Mouse (Mus musculus) ZHBTc4 (cell line): ENCODE measurements at regions not wholly inside any gene's neighbourhood (a gene's known extent, or its start where the extent isn't known, plus 50 kb on each side); places are given as distances from the start of the nearest gene placed in this dataset.
"Not testable (repeated sequence)": the region's sequence is repeated elsewhere in the genome, so short reads cannot be mapped to it uniquely, and the experiment has no call there.

ENCODE experiments used
- DNase-seq: peaks from one replicate; pipeline ENCODE4 v3.0.0-alpha.2; 2011; ENCODE audit warnings: low read depth, low spot score

DNA sequence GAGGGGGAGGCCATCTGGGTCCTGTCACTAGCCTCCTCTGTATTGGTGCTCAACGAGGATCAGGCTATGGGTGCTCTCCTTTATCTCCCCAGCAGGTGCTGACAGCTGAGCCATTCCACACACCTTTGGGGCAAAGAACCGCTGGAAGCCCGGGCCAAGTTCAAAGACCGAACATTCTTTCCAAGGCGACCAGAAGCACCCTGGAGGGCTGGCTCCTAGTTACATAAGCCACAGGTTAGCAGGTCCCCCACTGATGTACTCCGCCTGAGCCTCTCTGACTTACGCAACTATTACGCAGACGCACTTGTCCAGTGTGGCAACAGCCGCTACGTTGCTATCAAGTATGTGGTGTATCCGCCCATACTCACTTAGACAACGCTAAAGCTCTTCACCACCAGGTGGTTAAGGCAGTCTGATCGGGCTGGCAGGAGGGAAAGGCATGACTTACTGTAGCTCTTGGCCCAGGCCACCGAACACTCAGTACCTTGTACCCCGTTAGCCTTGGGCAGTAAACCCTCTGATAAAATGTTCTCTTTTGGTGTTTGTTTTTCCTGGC is 69.2 kb downstream of the Gm33543 start:
- DNase-seq = peak; percentile 80

DNA sequence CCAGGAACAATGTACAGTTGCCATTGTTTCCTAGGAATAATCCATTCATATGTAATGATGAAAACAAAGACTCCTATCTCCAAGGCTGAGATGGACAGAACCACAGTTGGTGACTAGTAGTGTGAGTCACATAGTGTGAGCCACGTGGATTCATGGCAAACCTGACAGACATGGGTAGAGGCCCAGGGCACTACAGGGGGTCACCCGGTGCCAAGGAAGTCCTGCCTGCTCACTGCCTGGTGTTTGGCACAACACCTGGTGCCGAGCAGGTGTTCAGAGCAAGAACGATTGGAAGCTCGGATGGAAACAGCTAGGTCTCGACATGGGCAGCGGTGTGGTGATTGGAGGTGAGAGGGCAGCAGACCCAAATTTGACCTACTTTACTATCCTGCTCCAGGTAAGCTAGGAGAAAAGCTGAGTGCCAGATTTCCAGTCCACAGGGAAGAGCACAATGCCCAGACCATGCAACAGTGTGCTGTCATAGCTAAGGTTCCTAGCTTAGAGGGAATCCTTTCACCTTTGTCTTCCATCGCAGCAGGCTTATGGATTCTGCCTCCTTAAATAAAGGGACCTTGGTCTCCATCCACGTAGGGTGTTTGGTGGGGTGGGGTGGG is 69.8 kb downstream of the Gm33543 start:
- DNase-seq = no peak

DNA sequence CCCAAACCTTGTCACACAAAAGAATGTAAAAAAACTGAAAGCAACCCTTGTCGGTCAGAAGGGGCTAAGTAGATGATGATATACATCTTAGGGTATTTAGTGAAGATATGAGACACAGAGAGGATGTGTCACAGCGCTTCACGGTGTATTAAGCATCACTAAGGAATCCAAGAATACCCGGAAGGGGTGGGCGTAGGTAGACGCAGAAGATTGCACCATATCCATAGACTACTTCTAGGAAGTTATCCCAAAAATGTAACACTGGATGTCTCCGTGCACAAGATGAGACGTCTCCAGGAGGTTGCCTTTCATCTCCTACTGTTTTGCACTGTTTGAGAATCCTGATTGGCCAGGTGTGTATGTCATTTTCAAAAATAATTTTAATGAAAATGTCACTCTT is 73.8 kb downstream of the Gm33543 start:
- DNase-seq = no peak

DNA sequence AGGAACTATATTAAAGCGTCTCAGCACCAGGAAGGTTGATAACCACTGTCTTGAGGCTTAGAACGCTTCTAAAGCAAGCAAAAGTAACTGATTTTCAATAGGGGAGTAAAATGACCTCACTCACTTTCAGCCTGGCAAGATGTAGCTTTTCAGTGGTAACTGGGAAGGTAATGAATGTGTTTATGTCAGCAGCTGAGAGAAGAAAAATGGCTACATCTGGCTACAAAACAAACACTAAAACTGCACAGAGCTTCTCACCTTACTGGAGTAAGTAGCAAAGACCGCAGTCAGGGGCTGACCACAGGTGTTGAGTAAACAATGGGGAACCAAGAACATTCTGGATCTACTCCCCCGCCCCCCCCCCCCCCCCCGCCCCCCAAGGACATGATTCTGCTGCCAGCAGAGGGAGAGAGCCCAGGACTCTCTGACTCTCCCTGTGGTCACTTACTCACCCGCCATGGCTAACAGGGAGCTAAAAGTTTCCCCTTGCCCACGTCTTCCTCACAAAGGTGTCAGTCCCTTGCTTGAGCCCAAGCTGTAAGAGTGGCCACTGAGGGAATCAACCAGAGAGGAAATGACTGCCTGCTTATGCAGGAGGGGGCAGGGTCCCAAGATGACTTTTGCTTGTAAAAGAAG is 75.1 kb downstream of the Gm33543 start:
- DNase-seq = no peak

DNA sequence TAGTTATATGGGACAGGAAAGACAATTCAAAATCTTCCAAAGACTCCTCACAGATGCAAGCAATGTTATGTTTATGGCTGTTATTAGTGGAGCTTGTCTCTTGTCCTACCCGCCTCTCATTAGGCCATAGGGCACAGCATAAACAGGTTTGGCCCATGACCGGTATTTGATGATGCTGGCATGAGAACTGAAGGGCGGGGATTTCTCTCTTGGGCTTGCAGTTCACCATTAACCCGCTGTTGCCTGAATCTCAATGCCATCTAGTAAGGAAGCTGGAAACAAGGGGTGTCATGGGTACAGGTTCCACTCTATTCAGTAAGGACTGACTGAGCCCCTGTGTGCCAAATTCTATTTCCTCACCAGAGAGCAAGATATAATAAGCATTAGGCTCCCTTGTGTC is 78.6 kb downstream of the Gm33543 start:
- no peak for DNase-seq

DNA sequence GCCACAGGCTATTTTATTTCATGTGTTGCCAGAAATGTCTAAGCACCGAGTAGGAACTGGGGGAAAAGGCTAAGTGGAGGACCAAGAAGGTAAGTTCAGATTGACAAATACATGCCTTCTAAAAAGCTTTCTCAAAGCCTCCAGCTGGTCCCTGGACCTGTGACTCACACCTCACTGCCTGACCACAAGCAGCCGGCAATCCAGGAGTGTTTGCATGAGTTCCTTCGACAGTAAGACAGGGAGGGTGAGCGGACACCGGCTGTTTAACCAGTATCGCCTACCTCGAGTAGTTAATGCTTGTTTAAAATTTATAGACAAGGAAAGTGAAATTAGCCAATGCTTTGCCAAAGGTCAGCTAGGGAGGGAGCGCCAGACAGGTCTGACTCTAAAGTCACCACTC is 80.1 kb downstream of the Gm33543 start:
- DNase-seq = no peak

DNA sequence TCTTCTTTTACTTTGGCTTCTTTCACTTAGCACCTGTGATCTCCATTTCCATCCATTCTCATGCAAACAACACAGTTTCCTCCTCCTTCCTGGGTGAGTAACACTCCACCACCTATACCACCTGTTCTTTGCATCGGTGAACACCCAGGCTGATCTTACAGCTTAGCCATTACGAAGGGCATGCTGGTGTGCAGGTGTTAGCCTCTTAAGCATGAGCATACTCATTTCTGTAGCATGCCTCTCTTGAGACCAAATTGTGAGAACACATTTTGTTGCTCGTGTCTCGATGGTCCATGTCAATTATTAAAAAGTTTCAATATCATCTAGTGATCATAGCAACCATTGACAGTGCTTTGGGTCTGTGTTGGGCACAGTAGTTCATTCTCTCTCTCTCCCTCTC is 80.8 kb downstream of the Gm33543 start:
- DNase-seq = peak; percentile 26

DNA sequence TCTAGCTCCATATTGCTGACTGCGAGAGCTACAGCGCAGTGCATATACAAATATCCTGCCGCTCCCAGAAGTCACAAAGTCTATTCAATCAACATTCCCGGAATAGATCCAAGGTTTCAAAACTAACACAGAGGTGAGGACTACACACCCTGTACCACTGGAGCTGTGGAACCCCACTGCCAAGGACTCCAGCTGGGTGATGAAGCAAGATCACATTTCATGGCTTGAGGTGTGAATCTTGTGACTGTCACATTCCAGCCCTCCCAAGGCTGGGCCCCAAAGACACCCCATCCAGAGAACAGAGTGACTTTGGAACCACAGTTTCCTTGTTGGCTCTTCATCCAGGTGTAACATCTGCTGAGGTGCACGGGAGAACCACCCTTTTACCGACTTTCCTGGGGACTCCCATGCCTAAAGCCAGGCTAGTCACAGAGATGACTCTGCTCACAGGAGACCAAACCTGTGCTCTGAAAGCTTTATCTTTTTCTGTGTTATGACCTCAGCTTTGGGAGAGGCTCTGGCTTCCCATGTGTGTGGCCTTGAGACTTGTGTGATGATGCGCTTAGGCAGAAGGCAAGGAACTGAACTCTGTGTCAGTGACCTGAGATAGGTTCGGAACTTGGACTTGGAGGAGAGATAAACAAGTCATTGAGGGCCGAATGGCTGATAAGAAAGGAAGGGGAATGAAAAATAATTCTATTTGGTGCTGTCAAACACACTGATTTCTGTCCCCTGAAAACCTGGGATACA is 82.4 kb downstream of the Gm33543 start:
- DNase-seq = peak; percentile 34

DNA sequence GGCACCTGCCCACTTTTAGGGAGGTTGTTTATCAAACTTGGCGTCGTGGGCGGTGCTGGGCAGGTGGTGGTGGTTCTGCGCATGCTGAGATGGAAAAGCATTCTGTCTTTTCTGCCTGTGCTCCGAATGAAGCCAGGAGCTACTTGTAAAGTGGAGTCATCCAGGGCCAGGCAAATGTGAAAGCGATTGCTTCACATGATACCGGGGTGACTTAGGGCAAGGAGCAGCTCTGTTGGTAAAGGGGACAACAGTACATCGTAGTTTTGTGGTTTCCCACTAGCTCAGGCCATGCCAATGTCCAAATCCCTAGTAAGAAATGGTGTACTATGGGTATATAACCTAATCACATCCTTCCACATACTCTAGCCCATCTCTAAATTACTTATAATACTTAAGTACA is 84.5 kb downstream of the Gm33543 start:
- no peak for DNase-seq

DNA sequence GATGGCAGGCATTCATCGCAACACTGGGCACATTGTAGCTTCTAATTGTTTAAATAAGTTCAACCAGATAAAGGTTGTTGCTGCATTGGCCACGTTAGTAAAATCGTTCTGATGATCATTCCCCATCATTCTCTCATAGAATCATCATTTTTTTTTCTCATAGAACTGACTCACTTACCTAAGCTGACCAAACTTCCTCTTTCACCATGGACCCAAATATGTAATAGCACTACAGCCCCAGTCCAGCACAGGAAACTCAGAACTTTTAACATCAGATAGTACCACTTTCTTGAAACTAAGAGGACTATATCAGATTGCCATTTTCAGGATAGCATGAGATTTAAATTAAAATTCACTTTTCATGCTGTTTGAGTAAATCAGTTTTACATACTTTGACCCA is 82.2 kb upstream of the Anapc15-ps start:
- DNase-seq = no peak

DNA sequence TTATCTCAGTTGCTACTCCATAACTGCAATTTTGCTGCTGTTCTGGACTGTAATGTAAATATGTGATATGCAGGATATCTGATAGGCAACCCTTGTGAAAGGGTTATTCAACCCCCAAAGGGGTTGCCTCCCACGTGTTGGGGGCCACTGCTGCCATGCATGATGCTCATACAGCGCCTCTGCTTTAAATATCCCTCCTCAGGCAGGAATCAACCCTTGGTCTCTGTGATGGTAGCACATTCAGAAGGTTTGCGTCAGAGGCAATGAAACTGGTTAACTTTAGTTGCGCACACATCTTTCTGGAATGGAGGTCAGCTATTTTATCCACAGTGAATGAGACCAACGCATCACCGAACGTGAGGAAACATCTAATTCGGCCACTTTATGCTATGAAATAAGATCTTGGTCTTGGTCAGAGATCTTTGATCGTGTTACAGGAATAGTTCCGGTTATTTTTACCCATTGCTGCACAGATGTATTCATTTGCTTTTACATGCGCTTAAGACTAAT is 80.2 kb upstream of the Anapc15-ps start:
- no peak for DNase-seq

DNA sequence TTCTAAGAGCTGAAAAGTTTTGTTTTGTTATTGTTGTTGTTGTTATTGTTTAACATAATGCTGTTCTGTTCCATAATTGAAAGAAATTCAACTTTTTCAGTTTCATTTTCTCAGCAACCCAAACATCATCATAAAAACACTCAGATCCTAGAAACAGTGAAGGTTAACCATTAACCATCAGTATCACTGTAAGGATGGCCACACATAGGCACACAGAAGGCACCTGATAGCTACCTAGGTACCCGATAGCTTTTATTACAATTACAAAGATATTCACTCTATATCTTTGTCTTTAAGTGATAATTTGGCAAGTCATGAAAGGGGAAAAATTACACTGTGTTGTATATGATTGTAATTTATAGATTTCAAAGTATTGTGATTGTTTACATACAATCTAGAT is 75.1 kb upstream of the Anapc15-ps start:
- no peak for DNase-seq

DNA sequence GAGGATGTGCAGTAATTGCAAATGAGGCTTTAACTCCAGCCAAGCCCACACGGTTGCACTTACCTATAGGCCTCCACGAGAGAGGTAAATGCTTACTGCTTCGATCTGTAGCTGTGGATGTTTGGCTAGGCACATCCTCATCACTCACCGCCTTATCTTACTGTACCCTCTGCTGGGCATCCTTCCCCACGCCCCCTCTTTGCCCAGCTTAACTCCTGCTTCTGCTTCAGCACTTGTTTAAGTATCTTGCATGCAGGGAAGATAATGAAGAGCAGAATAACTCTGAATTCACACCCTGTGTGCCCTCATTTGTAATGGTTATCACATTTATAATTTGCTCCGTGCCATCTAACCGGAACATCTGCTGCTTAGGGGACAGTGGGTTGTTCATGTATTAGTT is 74.7 kb upstream of the Anapc15-ps start:
- DNase-seq = no peak

DNA sequence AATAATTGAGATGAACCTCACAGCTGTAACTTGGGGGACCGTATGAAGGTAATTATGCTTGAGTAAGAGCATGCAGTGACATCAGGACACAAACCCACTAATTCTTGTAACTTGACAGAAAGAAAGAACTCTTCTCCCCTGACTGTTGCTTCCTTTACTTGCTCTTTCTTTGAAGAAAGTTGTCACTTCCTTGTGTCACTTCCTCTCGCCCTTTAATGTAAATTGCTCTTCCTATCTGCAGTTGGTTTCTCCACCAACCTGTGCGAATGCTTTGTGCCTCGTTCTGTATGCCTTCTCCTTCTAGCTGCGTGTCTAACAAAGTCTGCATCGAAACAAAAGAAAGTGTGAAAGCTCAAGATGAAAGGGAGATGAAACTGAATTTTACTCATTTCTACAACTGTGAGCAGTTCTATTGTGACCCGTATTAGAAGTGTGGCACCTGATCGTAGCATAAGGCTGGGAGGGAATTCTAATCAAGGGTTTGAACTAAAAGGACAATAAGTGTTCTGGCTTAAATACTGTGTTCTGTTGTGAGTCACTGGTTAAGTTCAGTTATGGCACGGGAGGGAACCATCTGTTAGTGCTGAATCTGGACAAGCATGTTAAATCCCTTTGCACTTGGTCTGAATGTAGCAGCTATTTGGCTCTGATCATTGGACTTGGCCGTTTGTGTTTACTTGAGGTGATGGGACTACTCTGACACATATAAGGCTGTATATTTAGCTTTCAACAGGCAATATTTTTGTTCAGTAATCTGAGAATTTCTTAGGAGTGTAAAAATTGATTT is 72.8 kb upstream of the Anapc15-ps start:
- DNase-seq = no peak

DNA sequence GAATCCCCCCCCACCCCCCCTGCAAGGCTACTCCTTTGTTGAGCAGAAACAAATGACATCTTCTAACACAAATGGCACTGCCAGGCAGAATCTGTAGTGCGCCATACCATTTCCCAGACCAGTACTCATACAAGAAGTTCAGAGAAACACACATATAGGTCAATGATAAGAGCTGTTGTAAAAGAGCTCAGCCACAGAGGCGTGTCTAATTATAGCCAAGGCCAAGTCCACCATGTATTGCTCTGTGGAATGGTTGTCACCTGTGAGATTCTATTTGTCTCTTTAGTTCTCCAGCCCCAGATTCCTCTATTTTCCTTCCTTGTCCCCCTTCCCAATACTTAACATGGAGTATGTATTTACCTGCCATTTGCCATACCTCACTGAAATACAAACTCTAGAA is 72.0 kb upstream of the Anapc15-ps start:
- DNase-seq = no peak

DNA sequence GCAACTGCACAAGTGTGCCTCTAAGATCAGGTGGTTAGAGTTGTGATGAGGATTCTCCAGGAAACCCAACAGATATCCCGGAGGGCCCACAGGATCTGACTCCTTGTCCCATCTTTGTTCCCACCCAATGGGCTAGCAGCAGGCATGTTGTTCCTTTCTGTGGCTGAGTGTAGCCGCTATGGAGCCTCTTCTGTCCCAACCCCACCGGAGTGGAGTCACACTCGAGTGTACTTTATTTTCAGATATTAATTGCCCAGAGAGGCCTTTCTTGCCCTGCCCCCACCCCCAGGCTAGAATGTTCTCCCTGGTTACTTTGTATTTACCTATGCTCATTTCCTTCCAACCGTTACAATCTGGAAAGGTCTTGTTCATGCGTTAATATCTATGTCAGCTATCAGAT is 70.4 kb upstream of the Anapc15-ps start:
- DNase-seq = no peak

DNA sequence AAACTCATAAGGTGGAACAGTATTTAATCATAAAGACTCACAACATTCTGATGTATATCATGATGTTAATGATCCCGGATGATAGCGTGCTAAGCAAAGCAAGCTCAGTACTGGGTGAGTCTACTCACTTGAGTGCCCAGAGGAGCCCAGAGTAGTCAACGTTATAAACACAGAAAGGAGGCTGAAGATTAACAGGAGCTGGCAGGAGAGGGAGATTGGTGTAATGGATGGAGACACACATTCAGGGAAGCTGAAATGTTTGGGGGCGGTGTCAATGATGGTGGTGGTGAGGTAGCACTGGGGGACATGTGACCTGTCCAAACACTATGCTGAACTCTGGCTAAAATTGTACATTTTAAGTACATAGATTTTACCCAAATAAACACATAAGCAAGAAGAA is 66.2 kb upstream of the Anapc15-ps start:
- no peak for DNase-seq

DNA sequence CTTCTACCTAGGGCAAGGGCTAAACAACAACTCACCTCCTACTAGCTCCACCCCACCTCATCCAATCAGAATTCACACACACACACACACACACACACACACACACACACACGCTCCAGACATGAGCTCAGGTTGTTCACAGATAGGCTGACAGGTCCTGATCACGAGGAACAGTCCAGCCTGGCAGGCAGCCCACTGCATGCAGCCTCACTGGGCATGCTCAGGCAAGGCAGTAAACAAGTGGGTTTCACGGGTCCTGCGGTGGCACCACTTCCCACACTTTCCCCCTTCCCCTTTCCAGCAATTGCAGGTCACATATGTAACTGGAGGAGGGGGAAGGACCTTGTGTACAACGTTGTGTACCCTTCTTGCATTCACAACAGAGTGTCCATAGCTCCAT is 63.5 kb upstream of the Anapc15-ps start:
- not testable (repeated sequence) for DNase-seq

DNA sequence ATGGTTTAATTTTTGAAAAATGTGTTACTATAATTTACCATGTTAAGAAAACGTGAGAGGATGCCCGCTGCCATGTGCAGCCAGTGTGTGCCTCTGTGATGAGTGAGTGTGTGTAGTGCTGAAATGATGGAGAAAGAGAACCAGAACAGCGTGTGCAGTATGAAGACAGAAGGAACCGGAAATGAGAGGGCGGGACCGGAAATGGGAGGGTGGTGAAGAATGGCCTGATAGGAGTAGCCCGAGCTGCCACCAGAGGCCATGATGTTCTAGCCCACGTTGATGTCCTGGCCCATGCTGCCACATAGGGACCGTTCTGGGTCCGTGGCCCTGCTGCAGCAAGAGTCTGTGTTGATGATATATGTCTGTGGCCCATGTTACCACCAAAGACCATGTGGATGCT is 57.8 kb upstream of the Anapc15-ps start:
- DNase-seq = peak; percentile 51

DNA sequence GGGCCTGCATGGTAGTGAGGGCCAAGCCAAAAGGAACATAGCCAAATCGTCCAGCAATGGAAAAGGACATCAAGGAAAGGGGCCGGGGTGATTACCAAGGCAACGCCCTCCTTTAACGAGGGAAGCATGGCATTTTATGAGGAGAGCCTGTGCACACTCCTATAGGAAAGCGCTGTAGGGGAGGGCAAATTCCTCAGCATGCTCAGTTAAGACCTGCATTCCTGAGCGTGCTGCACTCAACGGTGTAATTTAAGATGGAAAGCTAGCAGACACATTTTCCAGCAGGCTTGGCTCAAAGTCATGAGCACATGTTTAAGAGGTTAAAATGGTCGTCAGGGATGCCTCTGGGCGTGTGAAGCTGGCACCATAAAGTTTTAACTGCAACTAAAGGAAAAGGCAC is 56.6 kb upstream of the Anapc15-ps start:
- peak; percentile 76 for DNase-seq

DNA sequence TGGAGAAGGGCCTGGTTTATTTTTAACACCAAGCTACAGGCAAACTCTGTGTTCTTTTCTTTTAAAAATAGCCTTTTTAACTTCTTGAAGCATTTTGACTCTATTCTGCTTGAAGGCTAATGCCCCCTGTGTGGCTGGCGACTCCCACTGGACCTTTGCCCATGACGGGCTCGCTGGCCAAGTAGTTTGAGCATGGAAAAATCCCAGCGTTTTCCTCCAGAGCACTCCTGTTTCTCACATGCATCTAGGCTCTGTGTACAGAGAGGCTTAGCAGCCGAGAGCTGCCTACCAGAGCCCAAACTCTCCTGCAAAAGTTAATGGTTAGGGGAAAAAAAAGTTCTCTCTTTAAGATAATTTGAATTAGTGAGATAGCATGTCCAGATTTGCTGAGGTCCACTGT is 52.7 kb upstream of the Anapc15-ps start:
- DNase-seq = no peak

DNA sequence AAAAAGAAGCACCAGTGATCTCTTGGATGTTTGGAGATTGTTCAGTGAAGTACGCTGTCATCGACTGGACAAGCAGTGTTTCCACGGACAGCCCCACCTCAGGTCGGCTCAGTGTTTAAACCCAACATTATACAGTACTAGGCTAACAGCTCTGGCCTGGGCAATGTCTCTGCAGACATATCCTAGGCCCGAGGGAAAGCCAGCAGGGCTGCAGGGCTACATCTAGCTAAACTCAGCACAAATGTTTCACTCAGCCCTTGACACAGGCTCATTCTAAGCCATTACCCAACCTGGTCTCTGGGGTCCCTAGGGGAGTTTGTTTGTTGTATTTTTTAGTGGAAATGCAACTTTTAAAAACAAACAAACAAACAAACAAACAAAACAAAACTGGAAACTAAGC is 52.1 kb upstream of the Anapc15-ps start:
- DNase-seq = no peak
